Mouse (Mus musculus) C2C12 (cell line): Measurements from ENCODE around the gene Espl1.

Experiments
- CTCF ChIP-seq: IDR thresholded peaks from one replicate; pipeline ENCODE4 v1.5.1; 2011; ENCODE audit not compliant: control insufficient read depth, insufficient read depth, insufficient read length
- FOSL1 ChIP-seq: IDR thresholded peaks from one replicate; pipeline ENCODE4 v1.8.0; 2011; ENCODE audit warnings: mild to moderate bottlenecking, low read length; ENCODE audit not compliant: poor library complexity, insufficient read depth, severe bottlenecking

DNA sequence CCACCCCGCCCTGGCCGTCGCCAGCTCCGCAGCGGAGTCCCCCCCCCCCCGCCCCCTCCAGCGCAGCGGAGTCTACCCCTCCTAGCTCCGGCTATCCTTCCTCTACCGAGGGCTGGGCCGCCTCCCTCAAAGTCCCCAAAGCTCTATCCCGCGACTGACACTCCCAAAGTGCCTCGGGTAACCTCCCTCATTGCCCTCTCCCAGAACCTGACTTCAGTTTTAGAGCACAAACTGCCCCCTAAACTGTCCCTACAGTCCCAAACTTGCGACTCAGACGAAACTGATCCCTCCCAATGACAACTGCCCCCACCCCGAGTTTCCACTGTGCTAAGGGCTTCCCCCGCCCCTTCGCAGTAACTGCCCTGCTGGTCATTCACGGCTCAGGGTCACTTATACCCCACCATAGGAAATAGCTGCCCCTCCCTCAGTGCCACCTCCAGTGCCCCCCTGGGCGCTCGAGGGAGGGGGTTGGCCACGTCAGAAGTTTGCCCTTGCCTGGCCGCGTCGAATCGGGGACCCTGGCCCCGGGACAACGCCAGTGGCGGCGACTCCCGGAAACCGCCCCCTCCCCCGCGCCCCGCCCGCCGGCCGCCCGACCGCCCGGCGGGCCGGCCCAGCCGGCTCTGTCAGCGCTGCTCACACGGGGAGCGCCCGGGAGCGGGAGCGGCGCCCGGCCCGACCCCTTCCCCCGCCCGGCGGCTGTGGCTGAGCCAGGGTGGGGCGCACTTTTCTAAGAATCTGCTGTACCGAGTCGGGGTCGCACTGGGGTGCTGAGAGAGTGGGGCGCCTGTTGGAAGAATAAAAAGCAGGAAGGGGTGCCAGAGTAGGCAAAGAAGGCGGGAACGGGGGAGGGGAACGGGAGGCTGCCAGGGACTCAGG, 48.6 kb upstream of the Espl1 start:
- TF ChIP-seq CTCF (no peak), FOSL1 (no peak)
